Mouse (Mus musculus) testis, postnatal 10 days (tissue): ENCODE results near the gene Dtx2.
A peak's percentile ranks its signal among the peaks of the same experiment; 100 is the strongest.
"Not testable (repeated sequence)": the region's sequence is repeated elsewhere in the genome, so short reads cannot be mapped to it uniquely, and the experiment has no call there.

Source experiments
- DNase-seq: peaks from one replicate; pipeline ENCODE4 v3.0.0; 2021; ENCODE audit warnings: low spot score

Gene Dtx2

DNA sequence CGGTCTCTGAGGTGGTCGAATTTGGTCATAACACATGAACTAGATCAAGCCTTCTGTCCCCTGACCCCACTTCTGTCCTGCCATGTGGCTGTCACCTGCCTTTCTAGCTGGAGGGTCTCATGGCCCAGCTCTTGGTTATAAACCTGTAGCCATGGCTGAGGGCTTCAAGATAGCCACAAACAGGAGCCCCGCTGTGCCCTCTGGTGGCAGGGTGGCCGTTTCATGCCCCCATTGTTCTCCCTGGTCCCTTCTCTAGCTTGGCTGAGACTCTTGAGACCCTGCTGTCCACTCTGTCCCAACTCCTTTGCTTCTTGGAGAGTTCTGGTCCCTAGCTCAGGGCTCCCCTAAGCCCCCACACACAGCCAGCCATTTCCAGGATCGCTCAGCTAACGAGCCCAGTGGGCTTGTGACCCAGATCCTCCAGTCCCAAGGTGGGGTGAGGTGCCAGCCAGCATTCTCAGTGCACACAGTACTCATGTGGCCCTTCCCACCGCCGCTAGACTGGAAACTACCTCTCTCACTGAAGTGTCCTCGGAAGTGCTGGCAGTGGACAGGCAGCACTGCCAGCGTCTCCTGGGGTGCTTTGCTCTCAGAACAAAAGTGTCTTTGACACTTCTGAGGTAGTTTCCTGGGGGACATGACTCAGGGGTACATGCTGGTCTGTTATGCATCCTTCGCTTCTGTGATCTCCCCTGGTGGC is 33.2 kb downstream of the Dtx2 start:
- no peak for DNase-seq

GRCm38 (mm10) chr5:136034868-136035267 is 40.3 kb downstream of the Dtx2 start:
- DNase-seq: no peak

- no peak for DNase-seq
Observed at GRCm38 (mm10) chr5:136035285-136035684, 40.7 kb downstream of the Dtx2 start.

GRCm38 (mm10) chr5:136036667-136037066 is 42.1 kb downstream of the Dtx2 start:
- DNase-seq: no peak

- DNase-seq: no peak
Observed at GRCm38 (mm10) chr5:136038258-136039214, 43.9 kb downstream of the Dtx2 start, which contains the start of gene Upk3b. TSS of gene Upk3b (plus strand) at chr5:136038496.

- DNase-seq: no peak
Observed at GRCm38 (mm10) chr5:136040210-136040609, 45.6 kb downstream of the Dtx2 start.

GRCm38 (mm10) chr5:136041260-136041659 is 46.7 kb downstream of the Dtx2 start:
- peak; percentile 63 for DNase-seq

GRCm38 (mm10) chr5:136041666-136042065 is 47.1 kb downstream of the Dtx2 start:
- DNase-seq: no peak

- DNase-seq: peak; percentile 59
Observed at GRCm38 (mm10) chr5:136044865-136045264, 50.3 kb downstream of the Dtx2 start.

GRCm38 (mm10) chr5:136045408-136045807 is 50.8 kb downstream of the Dtx2 start:
- DNase-seq: no peak

- peak; percentile 95 for DNase-seq
Observed at GRCm38 (mm10) chr5:136045987-136046386, 51.4 kb downstream of the Dtx2 start.

- not testable (repeated sequence) for DNase-seq
Observed at GRCm38 (mm10) chr5:136048541-136048940, 53.9 kb downstream of the Dtx2 start.

DNA sequence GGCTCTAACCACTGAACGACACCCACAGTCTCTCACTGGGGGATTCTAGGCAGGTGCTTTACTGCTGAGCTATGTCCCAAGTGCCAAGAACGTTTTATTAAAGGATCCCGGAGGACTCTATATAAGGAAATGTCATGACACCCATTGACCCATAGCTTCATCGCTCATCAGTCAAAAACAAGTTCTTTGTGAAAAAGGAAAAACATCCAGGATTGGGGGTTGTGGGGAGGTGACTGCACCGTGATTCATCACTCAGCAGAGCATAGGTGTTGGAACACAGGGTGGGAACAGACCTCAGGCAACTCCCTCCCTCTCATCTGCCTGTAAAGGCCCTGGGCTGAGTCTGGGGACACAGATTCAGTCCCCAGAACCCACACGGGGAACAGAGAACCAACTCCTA is 55.3 kb downstream of the Dtx2 start:
- no peak for DNase-seq

GRCm38 (mm10) chr5:136051231-136052085 is 56.9 kb downstream of the Dtx2 start:
- DNase-seq: no peak

DNA sequence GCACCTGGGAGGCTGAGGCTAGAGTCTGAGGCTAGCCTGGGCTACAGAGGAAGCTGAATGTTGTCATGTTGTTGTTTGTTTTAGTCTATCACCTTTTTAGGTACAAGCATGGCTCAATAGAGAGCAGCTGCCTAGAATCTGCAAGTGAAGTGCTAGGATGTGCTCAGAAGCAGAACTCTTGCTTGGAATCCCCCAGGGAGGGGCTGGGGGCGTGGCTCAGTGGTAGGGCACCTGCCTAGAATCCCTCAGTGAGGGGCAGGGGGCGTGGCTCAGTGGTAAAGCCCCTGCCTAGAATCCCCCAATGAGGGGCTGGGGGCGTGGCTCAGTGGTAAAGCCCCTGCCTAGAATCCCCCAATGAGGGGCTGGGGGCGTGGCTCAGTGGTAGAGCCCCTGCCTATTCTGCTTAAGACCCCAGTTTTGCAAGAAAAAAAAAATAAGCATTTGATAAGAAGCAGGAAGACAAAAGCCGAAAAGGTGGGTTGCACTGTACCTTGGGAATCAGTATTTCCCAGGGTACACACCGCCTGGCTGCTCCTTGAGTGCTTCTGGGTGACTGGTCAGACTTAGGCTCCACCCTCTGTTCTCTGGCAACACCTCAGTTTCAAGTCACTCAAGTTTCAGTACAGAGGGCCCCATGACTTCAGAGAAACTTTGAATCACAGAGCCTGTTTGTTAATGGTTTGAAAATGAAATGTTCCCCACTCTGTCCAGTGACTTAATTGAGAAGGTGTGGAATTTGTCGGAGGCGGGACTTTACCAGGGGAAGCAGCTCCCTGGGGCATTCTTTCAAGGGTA is 58.5 kb downstream of the Dtx2 start:
- no peak for DNase-seq

DNA sequence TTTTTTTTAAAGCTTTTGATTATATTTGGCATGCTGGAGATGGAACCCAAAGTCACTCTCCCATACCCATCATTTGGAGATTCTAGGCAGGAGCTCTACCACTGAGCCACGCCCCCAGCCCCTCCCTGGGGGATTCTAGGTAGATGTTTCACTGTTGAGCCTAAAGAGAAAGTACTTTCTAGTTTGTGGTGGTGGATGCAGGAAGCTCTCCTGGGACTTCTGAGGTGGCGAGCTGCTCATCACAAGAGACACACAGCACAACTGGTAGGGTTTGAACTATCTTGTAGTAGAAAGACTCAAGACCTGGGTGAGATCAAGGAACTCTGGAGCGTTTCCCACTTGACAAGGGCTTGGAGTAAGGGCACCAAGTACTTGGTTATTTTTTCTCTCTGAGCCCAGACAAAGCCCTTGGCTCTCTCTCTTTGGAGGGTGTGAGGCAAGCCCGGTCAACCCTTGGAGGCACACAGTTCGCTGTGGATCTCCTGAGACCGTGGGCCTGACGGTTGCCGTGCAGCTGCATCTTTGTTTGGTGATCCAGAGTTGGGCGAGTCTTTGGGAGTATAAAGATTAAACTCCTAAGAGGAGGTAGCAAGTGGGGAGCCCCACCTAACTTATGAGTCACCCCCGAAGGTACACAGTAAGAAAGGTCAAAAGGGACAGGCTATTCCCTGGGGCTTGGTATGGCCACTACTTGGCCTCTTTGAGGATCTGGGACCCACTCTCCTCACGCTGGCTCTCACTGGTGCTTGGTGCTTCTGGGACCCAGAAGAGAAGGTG is 59.9 kb downstream of the Dtx2 start, which contains the start of gene Upk3bl:
Gene Upk3bl (plus strand): TSS at position 192 of the 777 bp plus-strand sequence.
- no peak for DNase-seq

GRCm38 (mm10) chr5:136056062-136056461 is 61.5 kb downstream of the Dtx2 start:
- no peak for DNase-seq

- no peak for DNase-seq
Observed at GRCm38 (mm10) chr5:136057085-136057484, 62.5 kb downstream of the Dtx2 start.

DNA sequence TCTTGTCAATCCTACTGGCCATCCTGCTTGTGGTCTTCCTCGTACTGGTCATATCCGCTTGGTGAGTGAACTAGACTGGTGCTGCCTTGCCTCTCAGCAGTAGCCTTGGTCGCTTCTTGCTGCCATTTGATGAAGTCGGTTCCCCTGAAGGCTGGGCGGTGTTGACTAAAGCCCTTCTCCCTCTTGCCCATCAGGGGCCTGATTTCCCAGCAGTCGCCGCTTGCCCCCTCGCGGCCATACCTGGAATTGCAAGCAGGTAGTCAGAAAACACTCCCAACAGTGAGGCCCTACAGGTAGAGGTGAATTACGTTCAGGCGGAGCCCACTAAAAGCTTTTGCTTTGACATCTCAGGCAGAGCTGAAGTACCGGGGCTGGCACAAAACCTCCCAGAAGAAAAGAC is 67.0 kb downstream of the Dtx2 start:
- peak; percentile 92 for DNase-seq

GRCm38 (mm10) chr5:136063920-136064319 is 69.3 kb downstream of the Dtx2 start:
- DNase-seq: no peak
